Mouse (Mus musculus): ENCODE measurements around the gene Cradd. TPM values are rescaled to one million over a fixed set of nuclear protein-coding genes. Genes with fewer than 3 reads are reported as not detected.

Gene Cradd
- polyA plus RNA-seq, 1 experiment from 2014 or later, result 9.8 TPM

GRCm38 (mm10) chr10:95195719-95196118 is 128.2 kb downstream of the Cradd start:
- Histone ChIP-seq H3K36me3 (ENCODE audit: control insufficient read depth, insufficient read depth, low read length) (no peaks in the 10 kb centered on the region), H3K27ac (replicated peaks) (no peak overlapping the region), H3K27me3 (ENCODE audit: control insufficient read depth, insufficient read depth, low read length) (no peaks in the 10 kb centered on the region), H3K9me3 (ENCODE audit: control insufficient read depth, low read length) (no peaks in the 10 kb centered on the region), H3K9ac (ENCODE audit: low read length) (no peak overlapping the region), H3K4me3 (ENCODE audit: low read depth, low read length) (no peak overlapping the region), H3K4me2 (replicated peaks; ENCODE audit: low read depth) (no peak overlapping the region), H3K4me1 (replicated peaks; ENCODE audit: control insufficient read depth, insufficient read depth) (0 out of 2 replicates have a peak, but pooled peaks cover 3% of the 10 kb centered on the region)
- WGBS, result 82% methylated on average over 5 of the region's 5 CpGs
- no peak for TF ChIP-seq CTCF (IDR thresholded peaks at IDR 0.05; ENCODE audit: low read depth)
- DNase-seq (ENCODE audit: low spot score) (no peak), ATAC-seq (ENCODE audit: low FRiP score, low TSS enrichment) (no peak)

- H3K4me3 ChIP-seq (ENCODE audit: low read depth, low read length), result no peak overlapping the region
- TF ChIP-seq CTCF (IDR thresholded peaks at IDR 0.05; ENCODE audit: low read depth) (no peak), EP300 (optimal IDR thresholded peaks at IDR 0.05) (no peak)
Measured at GRCm38 (mm10) chr10:95194776-95195175, 129.2 kb downstream of the Cradd start.

GRCm38 (mm10) chr10:95193875-95194281 is 130.1 kb downstream of the Cradd start:
- TF ChIP-seq CTCF (IDR thresholded peaks at IDR 0.05; ENCODE audit: low read depth), result no peak
- TF ChIP-seq EP300 (optimal IDR thresholded peaks at IDR 0.05), result no peak
- Histone ChIP-seq H3K27ac (replicated peaks) (0 out of 2 replicates have a peak overlapping the region, but pooled peaks have one; percentile 40), H3K36me3 (ENCODE audit: control insufficient read depth, insufficient read depth, low read length) (no peaks in the 10 kb centered on the region), H3K4me1 (replicated peaks; ENCODE audit: control insufficient read depth, insufficient read depth) (0 out of 2 replicates have a peak, but pooled peaks cover 3% of the 10 kb centered on the region), H3K4me2 (replicated peaks; ENCODE audit: low read depth) (peak overlapping the region; percentile 21), H3K27me3 (ENCODE audit: control insufficient read depth, insufficient read depth, low read length) (no peaks in the 10 kb centered on the region), H3K9me3 (ENCODE audit: control insufficient read depth, low read length) (no peaks in the 10 kb centered on the region), H3K9ac (ENCODE audit: low read length) (no peak overlapping the region), H3K4me3 (ENCODE audit: low read depth, low read length) (no peak overlapping the region)
- WGBS, result 49% methylated on average over 11 of the region's 11 CpGs
- ATAC-seq (ENCODE audit: low FRiP score, low TSS enrichment) (peak; percentile 38; the same call in 1 of the 2 replicates), DNase-seq (ENCODE audit: low spot score) (no peak)

More at GRCm38 (mm10) chr10:95194776-95195175, 129.2 kb downstream of the Cradd start:
- H3K4me1 ChIP-seq (replicated peaks; ENCODE audit: control insufficient read depth, insufficient read depth), result 0 out of 2 replicates have a peak, but pooled peaks cover 3% of the 10 kb centered on the region
- H3K36me3 ChIP-seq (ENCODE audit: control insufficient read depth, insufficient read depth, low read length), result no peaks in the 10 kb centered on the region
- H3K27me3 ChIP-seq (ENCODE audit: control insufficient read depth, insufficient read depth, low read length), result no peaks in the 10 kb centered on the region
- H3K9ac ChIP-seq (ENCODE audit: low read length), result no peak overlapping the region
- DNase-seq (ENCODE audit: low spot score) (no peak), ATAC-seq (ENCODE audit: low FRiP score, low TSS enrichment) (no peak)
- H3K9me3 ChIP-seq (ENCODE audit: control insufficient read depth, low read length), result no peaks in the 10 kb centered on the region
- no peak overlapping the region for H3K27ac ChIP-seq (replicated peaks)
- 81% methylated on average over 4 of the region's 4 CpGs for WGBS
- H3K4me2 ChIP-seq (replicated peaks; ENCODE audit: low read depth), result no peak overlapping the region

GRCm38 (mm10) chr10:95191881-95192280 is 132.1 kb downstream of the Cradd start:
- Histone ChIP-seq H3K4me2 (replicated peaks; ENCODE audit: low read depth) (no peak overlapping the region), H3K27me3 (ENCODE audit: control insufficient read depth, insufficient read depth, low read length) (no peaks in the 10 kb centered on the region), H3K9me3 (ENCODE audit: control insufficient read depth, low read length) (no peaks in the 10 kb centered on the region), H3K4me1 (replicated peaks; ENCODE audit: control insufficient read depth, insufficient read depth) (no peaks in the 10 kb centered on the region), H3K27ac (replicated peaks) (no peak overlapping the region), H3K4me3 (ENCODE audit: low read depth, low read length) (no peak overlapping the region), H3K36me3 (ENCODE audit: control insufficient read depth, insufficient read depth, low read length) (no peaks in the 10 kb centered on the region), H3K9ac (ENCODE audit: low read length) (no peak overlapping the region)
- WGBS, result 35% methylated on average over 3 of the region's 3 CpGs
- TF ChIP-seq CTCF (IDR thresholded peaks at IDR 0.05; ENCODE audit: low read depth) (no peak), EP300 (optimal IDR thresholded peaks at IDR 0.05) (no peak)
- peak; percentile 73 for ATAC-seq (ENCODE audit: low FRiP score, low TSS enrichment)
- no peak for DNase-seq (ENCODE audit: low spot score)

GRCm38 (mm10) chr10:95191151-95191655 is 132.7 kb downstream of the Cradd start:
- no peak for TF ChIP-seq EP300 (optimal IDR thresholded peaks at IDR 0.05)
- no peak for TF ChIP-seq CTCF (IDR thresholded peaks at IDR 0.05; ENCODE audit: low read depth)
- no peak overlapping the region for H3K4me3 ChIP-seq (ENCODE audit: low read depth, low read length)

GRCm38 (mm10) chr10:95189550-95190211 is 134.3 kb downstream of the Cradd start:
- Histone ChIP-seq H3K4me2 (replicated peaks; ENCODE audit: low read depth) (no peak overlapping the region), H3K27ac (replicated peaks) (no peak overlapping the region), H3K36me3 (ENCODE audit: control insufficient read depth, insufficient read depth, low read length) (no peaks in the 10 kb centered on the region), H3K9ac (ENCODE audit: low read length) (no peak overlapping the region), H3K4me1 (replicated peaks; ENCODE audit: control insufficient read depth, insufficient read depth) (no peaks in the 10 kb centered on the region), H3K9me3 (ENCODE audit: control insufficient read depth, low read length) (no peaks in the 10 kb centered on the region), H3K4me3 (ENCODE audit: low read depth, low read length) (no peak overlapping the region), H3K27me3 (ENCODE audit: control insufficient read depth, insufficient read depth, low read length) (no peaks in the 10 kb centered on the region)
- WGBS, result 64% methylated on average over 16 of the region's 16 CpGs
- DNase-seq (ENCODE audit: low spot score), result no peak
- TF ChIP-seq EP300 (optimal IDR thresholded peaks at IDR 0.05) (no peak), CTCF (IDR thresholded peaks at IDR 0.05; ENCODE audit: low read depth) (no peak)
- no peak for ATAC-seq (ENCODE audit: low FRiP score, low TSS enrichment)

More at GRCm38 (mm10) chr10:95191151-95191655, 132.7 kb downstream of the Cradd start:
- Histone ChIP-seq H3K9me3 (ENCODE audit: control insufficient read depth, low read length) (no peaks in the 10 kb centered on the region), H3K36me3 (ENCODE audit: control insufficient read depth, insufficient read depth, low read length) (no peaks in the 10 kb centered on the region), H3K27me3 (ENCODE audit: control insufficient read depth, insufficient read depth, low read length) (no peaks in the 10 kb centered on the region), H3K9ac (ENCODE audit: low read length) (no peak overlapping the region), H3K27ac (replicated peaks) (no peak overlapping the region), H3K4me1 (replicated peaks; ENCODE audit: control insufficient read depth, insufficient read depth) (no peaks in the 10 kb centered on the region), H3K4me2 (replicated peaks; ENCODE audit: low read depth) (no peak overlapping the region)
- DNase-seq (ENCODE audit: low spot score) (no peak), ATAC-seq (ENCODE audit: low FRiP score, low TSS enrichment) (no peak)
- 75% methylated on average over 9 of the region's 9 CpGs for WGBS
